Mouse (Mus musculus) thymus, adult 2 months (tissue): ENCODE measurements around the gene Dctn1. TPM values are rescaled to one million over a fixed set of nuclear protein-coding genes. Genes with fewer than 3 reads are reported as not detected.

Source experiments
- DNase-seq: peaks from one replicate; pipeline ENCODE4 v3.0.0; 2021
- H3K27ac ChIP-seq: fragments of 200-500 bp; 2 replicates; pipeline ENCODE4 v1.5.1; 2012; ENCODE audit warnings: low read length, control low read depth; ENCODE audit not compliant: control insufficient read depth, insufficient read depth
- H3K27me3 ChIP-seq: fragments of 200-500 bp; 2 replicates; pipeline ENCODE4 v1.6.1; 2012; ENCODE audit warnings: mild to moderate bottlenecking, low read length, moderate library complexity, mixed read lengths; ENCODE audit not compliant: control insufficient read depth, insufficient read depth
- H3K36me3 ChIP-seq: fragments of 200-500 bp; 2 replicates; pipeline ENCODE4 v1.6.1; 2012; ENCODE audit warnings: mild to moderate bottlenecking, low read length, moderate library complexity; ENCODE audit not compliant: control insufficient read depth, insufficient read depth
- H3K4me1 ChIP-seq: fragments of 200-500 bp; replicated peaks from 2 replicates; pipeline ENCODE4 v1.6.1; 2012; ENCODE audit warnings: low read length; ENCODE audit not compliant: control insufficient read depth, insufficient read depth
- H3K4me3 ChIP-seq: fragments of 200-500 bp; 2 replicates; pipeline ENCODE4 v1.5.1; 2012; ENCODE audit warnings: mild to moderate bottlenecking, low read length, control low read depth, moderate library complexity; ENCODE audit not compliant: control insufficient read depth, insufficient read depth
- CTCF ChIP-seq: fragments of 200-500 bp; IDR thresholded peaks from 2 replicates; pipeline ENCODE4 v1.5.1; 2012; ENCODE audit warnings: mild to moderate bottlenecking, control low read depth, low read length, moderate library complexity, borderline replicate concordance; ENCODE audit not compliant: control insufficient read depth, poor library complexity, insufficient read depth; ENCODE audit errors: extremely low read depth
- POLR2A ChIP-seq: fragments of 200-500 bp; IDR thresholded peaks from 2 replicates; pipeline ENCODE4 v1.6.1; 2012; ENCODE audit warnings: mild to moderate bottlenecking, low read length, control low read depth, moderate library complexity; ENCODE audit not compliant: control insufficient read depth, poor library complexity, insufficient read depth; ENCODE audit errors: extremely low read depth
- whole genome bisulfite sequencing: fragments of 180-500 bp; shearing (Covaris S2); methylation state at CpG from one replicate; pipeline ENCODE4 v1.1.7; 2018; 5-methylcytosine and 5-hydroxymethylcytosine counted together
- polyA plus RNA-seq: library from polyadenylated mRNA; depleted of rRNA; stranded (reverse); fragments of >200 nt; gene quantifications from 2 replicates; pipeline ENCODE4 v1.2.3, GENCODE M21; 2012

The Dctn1 gene
- polyA plus RNA-seq, 1 experiment, result 166 TPM

DNA sequence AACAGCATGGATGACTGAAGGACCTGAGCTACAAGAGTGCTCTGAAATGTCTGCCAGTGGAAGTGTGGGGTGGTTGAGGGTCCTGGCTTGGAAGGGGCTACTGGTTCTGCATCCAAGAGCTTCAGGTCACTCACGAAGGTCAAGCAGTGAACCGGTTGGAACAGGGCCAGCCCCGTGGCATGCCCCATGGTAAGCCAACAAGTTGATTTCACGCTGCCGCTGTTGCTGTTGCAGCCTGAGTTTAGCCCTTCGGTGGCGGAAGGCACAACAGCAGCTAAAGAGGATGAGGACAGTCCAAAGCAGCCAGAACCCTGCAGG is 46.0 kb upstream of the Dctn1 start:
- TF ChIP-seq POLR2A (no peak), CTCF (no peak)
- Histone ChIP-seq H3K27ac (no peak overlapping the region), H3K27me3 (no peaks in the 10 kb centered on the region), H3K36me3 (no peaks in the 10 kb centered on the region), H3K4me3 (no peak overlapping the region), H3K4me1 (peaks cover 40% of the 10 kb centered on the region)
- 17% methylated on average over 7 of the region's 7 CpGs for WGBS
- no peak for DNase-seq

- H3K27me3 ChIP-seq, result no peaks in the 10 kb centered on the region
- 1% methylated on average over 38 of the region's 38 CpGs for WGBS
- H3K4me3 ChIP-seq, result peak within 1 kb of the TSS; percentile 89
- peak; percentile 94 for DNase-seq
- peak; percentile 62; the same call in 1 of the 2 replicates for TF ChIP-seq CTCF
- TF ChIP-seq POLR2A, result peak; percentile 91
- H3K4me1 ChIP-seq, result peaks cover 36% of the 10 kb centered on the region
- H3K27ac ChIP-seq, result peak within 1 kb of the TSS; percentile 70
- H3K36me3 ChIP-seq, result no peaks in the 10 kb centered on the region
These were observed 44.5 kb upstream of the Dctn1 start, which contains the start of gene Wbp1 for GRCm38 (mm10) chr6:83120930-83121862. Gene Wbp1, minus strand, starts transcription at chr6:83121559.

GRCm38 (mm10) chr6:83121863-83122710 is 43.6 kb upstream of the Dctn1 start:
- no peaks in the 10 kb centered on the region for H3K36me3 ChIP-seq
- no peak for TF ChIP-seq POLR2A
- no peak for TF ChIP-seq CTCF
- 4% methylated on average over 49 of the region's 52 CpGs for WGBS
- no peak for DNase-seq
- H3K4me3 ChIP-seq, result peak overlapping the region; percentile 89
- H3K27ac ChIP-seq, result peak overlapping the region; percentile 70
- H3K4me1 ChIP-seq, result peaks cover 30% of the 10 kb centered on the region
- no peaks in the 10 kb centered on the region for H3K27me3 ChIP-seq

DNA sequence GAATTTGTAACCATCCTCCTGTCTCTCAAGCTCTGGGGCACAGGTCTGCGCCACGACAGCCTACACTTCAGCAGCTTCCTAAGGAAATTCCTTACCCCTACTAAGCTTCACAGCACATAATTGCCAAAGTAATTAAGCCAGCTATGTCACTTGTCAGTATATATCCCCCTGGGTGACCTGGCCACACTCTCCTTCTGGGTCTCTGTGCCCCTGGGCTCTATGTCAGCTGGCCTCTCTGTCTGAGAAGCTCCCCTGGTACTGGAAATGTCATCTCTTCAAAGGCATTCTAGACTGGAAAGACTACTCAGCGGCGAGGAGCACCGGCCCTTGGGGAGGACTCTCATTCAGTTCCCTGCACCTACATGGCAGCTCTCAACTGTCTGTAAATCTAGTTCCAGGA is 42.8 kb upstream of the Dctn1 start:
- Histone ChIP-seq H3K4me1 (peaks cover 30% of the 10 kb centered on the region), H3K4me3 (no peak overlapping the region)
- whole genome bisulfite sequencing, result 95% methylated on average over 5 of the region's 5 CpGs

GRCm38 (mm10) chr6:83124851-83125312 is 40.8 kb upstream of the Dctn1 start:
- peak; percentile 90 for DNase-seq
- H3K4me1 ChIP-seq, result peaks cover 21% of the 10 kb centered on the region
- H3K27ac ChIP-seq, result no peak overlapping the region
- 0 out of 2 replicates have a peak, but pooled peaks have one; percentile 18 for TF ChIP-seq POLR2A
- 0 out of 2 replicates have a peak, but pooled peaks have one; percentile 40 for TF ChIP-seq CTCF
- H3K27me3 ChIP-seq, result no peaks in the 10 kb centered on the region
- under 1% methylated on average over 30 of the region's 30 CpGs for WGBS
- no peaks in the 10 kb centered on the region for H3K36me3 ChIP-seq
- H3K4me3 ChIP-seq, result peak overlapping the region; percentile 99

More for the DNA sequence above, 42.8 kb upstream of the Dctn1 start:
- TF ChIP-seq CTCF (no peak), POLR2A (no peak)
- H3K27me3 ChIP-seq, result no peaks in the 10 kb centered on the region
- no peak for DNase-seq
- no peaks in the 10 kb centered on the region for H3K36me3 ChIP-seq
- no peak overlapping the region for H3K27ac ChIP-seq

- Histone ChIP-seq H3K4me3 (peak within 1 kb of the TSS; percentile 99), H3K36me3 (no peaks in the 10 kb centered on the region), H3K27me3 (no peaks in the 10 kb centered on the region), H3K27ac (no peak within 1 kb of the TSS), H3K4me1 (peaks cover 17% of the 10 kb centered on the region)
- WGBS, result 45% methylated on average over 5 of the region's 5 CpGs
- no peak for DNase-seq
- TF ChIP-seq CTCF (no peak), POLR2A (no peak)
These were observed 40.4 kb upstream of the Dctn1 start, which contains the start of gene Ino80b for GRCm38 (mm10) chr6:83125331-83125730. Gene Ino80b, minus strand, starts transcription at chr6:83125431.
